Mouse (Mus musculus) testis, adult 2 months (tissue): ENCODE data around the gene Atp7a.

Experiments
- CTCF ChIP-seq: fragments of 200-500 bp; IDR thresholded peaks from 2 replicates; pipeline ENCODE4 v1.5.1; 2012; ENCODE audit warnings: low read depth, mild to moderate bottlenecking, inconsistent platforms, low read length, moderate library complexity; ENCODE audit not compliant: control insufficient read depth, insufficient read depth, insufficient replicate concordance
- POLR2A ChIP-seq: fragments of 200-500 bp; IDR thresholded peaks from 2 replicates; pipeline ENCODE4 v1.6.1; 2012; ENCODE audit warnings: low read depth, mild to moderate bottlenecking, inconsistent platforms, low read length, moderate library complexity; ENCODE audit not compliant: control insufficient read depth

DNA sequence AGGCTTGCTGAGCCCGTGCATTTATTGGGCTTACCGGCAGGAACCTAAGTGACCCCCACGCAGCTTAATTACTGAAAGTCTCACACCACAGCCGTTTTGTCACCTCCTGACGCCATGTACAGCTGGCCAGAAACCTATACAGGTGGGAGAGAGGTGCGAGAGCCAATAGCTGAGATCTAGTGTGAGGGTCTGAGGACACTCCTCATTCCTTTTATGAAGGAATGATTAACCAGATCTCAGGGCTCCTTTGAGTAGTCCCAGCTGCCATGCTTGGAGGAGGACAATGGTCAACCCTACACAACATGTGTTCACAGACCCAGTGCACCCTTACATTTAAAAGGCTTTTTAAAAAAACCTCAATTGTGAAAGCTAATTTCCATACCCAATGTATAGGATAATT lies 101.2 kb downstream of the Atp7a start:
- TF ChIP-seq CTCF (no peak), POLR2A (no peak)
